Mouse (Mus musculus) CD4-positive, CD25-positive, alpha-beta regulatory T cell (primary cell): ENCODE data around the gene Tubgcp3. TPM values are rescaled to one million over a fixed set of nuclear protein-coding genes. Genes with fewer than 3 reads are reported as not detected.

Source experiments
- polyA plus RNA-seq: library from polyadenylated mRNA; unstranded; fragments of 100-300 nt; shearing (Covaris generic); gene quantifications from one replicate; pipeline ENCODE4 v1.2.1, GENCODE M21; 2017

Gene Tubgcp3
- 64.3 TPM for polyA plus RNA-seq

GRCm38 (mm10) chr8:12672056-12672881, at the start of gene Tubgcp3:
Gene Tubgcp3, minus strand, starts transcription at chr8:12672248.

GRCm38 (mm10) chr8:12572814-12573534, 99.1 kb downstream of the Tubgcp3 start, which contains the start of gene Spaca7:
Gene Spaca7, plus strand, starts transcription at chr8:12573029.

Other genes with a start within 250 kb of the Tubgcp3 start
- not detected for gene Spaca7, start 99.2 kb downstream of the Tubgcp3 start, polyA plus RNA-seq
- 21.2 TPM for gene Atp11a, start 84.8 kb upstream of the Tubgcp3 start, polyA plus RNA-seq
- 1.1 TPM for gene Mcf2l, start 201.6 kb upstream of the Tubgcp3 start, polyA plus RNA-seq